Mouse (Mus musculus) neutrophil, adult 59 days (primary cell): ENCODE results near the gene 4930562C15Rik. TPM values are rescaled to one million over a fixed set of nuclear protein-coding genes. Genes with fewer than 3 reads are reported as not detected.

ENCODE experiments used
- total RNA-seq, 2 experiments: library from RNA; stranded (reverse); gene quantifications; 1 replicate in 1 of 2; 2 replicates in 1 of 2; pipeline ENCODE4 v1.2.4; 2023

4930562C15Rik gene
- not detected for total RNA-seq

DNA sequence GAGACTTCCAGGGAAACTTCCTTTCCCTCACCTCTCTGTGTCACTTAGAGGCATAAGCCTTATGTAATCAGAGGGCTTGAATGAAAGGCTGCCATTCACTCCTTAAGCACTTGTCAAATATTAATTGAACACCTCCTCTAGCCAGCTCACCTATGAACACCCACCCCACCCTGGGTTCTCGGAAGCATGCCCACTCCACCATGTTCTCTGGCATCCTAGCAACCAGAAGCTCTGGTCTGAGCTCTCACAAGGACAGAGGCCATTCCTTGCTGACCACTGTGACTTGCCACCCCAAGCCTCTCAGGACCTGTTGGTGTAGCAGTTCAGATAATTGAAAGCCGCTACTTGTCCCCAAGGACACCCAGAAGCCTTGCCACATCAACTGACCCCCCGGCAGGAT is at the start of gene 4930562C15Rik:
TSS of gene 4930562C15Rik (plus strand) at position 226 of the 400 bp plus-strand sequence.

DNA sequence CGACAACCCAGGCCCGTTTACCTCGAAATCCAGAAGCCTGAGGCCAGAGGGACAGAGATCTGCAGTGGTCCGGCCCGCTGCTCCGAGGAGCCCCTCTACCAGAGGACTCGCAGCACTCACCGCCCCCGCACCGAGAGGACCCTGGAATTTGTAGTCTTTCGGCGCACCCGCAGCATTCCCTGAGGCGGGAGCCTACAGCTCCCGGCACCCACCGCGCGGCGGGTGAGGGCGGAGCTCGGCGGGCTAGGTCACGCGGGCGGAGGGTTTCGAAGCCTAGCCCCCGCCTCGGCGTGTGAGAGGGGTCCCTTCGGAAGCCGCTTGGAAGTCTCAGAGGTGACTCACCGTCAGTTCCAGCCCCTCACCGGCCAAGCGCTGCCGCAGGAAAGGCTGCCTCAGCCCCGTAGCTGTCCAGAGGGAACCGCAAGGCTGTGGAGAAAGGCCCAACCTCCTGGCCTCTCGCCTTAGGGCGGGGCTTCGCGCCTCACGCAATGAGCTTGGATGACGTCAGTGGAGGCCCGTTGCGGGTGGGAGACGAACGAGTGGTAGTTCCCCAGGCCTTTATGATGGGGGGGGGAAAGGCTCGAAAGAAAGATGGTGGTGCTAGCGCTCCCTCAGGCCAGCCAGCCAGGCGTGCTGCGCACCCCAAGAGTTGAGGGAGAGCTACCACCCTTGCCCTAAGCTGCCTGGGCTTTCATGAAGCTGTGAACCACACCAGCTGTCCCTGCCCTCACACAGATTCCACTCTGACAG is 45.2 kb upstream of the 4930562C15Rik start, which contains the start of gene Cdip1:
TSS of gene Cdip1 (minus strand) at position 483 of the 750 bp plus-strand sequence.

DNA sequence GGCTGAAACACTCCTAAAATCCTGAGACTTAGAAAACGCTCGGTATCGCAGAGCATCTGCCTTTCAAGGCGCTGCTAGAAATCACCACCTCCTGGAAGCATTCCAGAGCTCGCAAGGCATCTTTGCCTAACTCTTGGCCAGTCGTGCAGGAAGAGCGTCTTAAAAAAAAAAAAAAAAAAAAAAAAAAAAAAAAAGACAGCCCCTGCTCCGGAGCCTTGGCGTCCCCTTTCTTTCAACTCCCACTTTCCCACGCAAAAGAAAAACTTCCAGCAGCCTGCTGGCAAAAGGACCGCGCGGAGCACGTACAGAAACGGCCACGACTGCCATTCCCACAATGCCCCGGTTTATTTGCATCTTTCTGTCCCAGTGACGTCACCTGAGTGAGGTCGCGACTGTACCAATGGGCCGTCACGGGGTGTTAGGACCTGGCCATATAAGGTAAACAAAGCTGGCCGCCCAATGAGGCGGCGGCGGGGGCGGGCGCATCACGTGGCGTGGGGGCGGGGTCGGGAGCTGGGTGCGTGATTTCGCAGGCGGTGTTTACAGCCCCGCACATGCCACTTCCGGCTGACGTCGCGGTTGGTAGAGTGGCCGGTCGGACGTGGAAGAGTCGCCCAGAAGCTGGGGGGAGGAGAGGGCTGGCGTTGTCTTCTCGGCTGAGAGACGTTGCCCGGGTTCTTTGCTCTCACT is 45.1 kb downstream of the 4930562C15Rik start, which contains the start of gene Ubald1:
TSS of gene Ubald1 (minus strand) at position 180 of the 690 bp plus-strand sequence.

DNA sequence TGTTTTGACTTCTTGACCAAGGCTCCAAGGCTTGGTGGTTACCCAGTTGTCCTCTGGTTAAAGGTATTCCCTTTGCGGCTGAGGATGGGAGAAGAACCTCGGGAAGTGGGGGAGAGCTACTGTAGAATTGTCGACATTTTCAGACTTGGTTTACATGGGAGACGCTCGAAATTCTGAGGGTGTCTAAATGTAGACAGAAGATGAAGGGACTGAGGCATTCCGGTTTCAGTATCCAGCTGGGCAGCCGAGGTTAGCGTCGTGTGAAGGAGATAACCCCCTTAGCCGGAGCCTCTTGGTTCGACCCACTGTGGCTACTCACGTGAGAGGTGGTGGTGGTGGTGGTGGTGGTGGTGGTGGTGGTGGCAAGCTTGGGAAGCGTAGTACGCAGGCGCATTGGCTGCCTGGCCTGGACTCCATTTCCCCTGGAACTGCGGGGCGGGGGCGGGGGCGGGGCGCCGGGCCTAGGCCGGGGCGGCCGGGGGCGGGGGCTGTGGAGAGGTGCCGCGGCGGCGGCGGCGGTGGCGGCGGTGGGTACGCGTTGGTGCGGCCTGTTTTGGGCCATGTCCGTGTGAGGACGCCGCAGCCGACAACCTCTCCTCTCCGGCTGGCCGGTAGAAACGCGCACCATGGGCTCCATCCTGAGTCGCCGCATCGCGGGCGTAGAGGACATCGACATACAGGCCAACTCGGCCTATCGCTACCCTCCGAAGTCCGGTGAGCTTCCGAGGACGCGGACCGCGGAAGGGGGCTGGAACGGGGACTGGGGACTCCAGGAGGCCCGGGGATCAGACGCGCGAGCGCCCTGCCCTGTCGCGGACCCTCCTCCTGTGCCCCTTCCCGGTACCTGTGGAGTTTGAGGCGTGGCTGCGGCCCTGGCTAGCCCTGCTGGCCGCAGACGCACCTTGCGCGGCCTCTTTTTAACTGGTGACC is 50.8 kb downstream of the 4930562C15Rik start, which contains the start of gene Mgrn1:
TSS of gene Mgrn1 (plus strand) at position 490 of the 930 bp plus-strand sequence.

Other genes with a start within 250 kb of the 4930562C15Rik start
- under 1 TPM; 0.09 to 0.33 TPM for gene Glis2, start 240.7 kb upstream of the 4930562C15Rik start, total RNA-seq
- 10 to 100 TPM; 29.2 to 36.6 TPM for gene Pam16, start 210.4 kb upstream of the 4930562C15Rik start, total RNA-seq
- gene Vasn, start 195.5 kb upstream of the 4930562C15Rik start, total RNA-seq: under 1 TPM; 0.16 to 0.49 TPM
- gene Dnaja3, start 195.4 kb upstream of the 4930562C15Rik start, total RNA-seq: 10 to 100 TPM; 11.9 to 12.3 TPM
- 100 to 1,000 TPM; 220 to 224 TPM for gene Coro7, start 155.6 kb upstream of the 4930562C15Rik start, total RNA-seq
- 10 to 100 TPM; 18.4 to 18.7 TPM for gene Nmral1, start 116.1 kb upstream of the 4930562C15Rik start, total RNA-seq
- gene Hmox2, start 109.1 kb upstream of the 4930562C15Rik start, total RNA-seq: 10 to 100 TPM; 47.7 to 57.4 TPM
- 10 to 100 TPM; 15.4 to 16.5 TPM for gene Cdip1, start 45.1 kb upstream of the 4930562C15Rik start, total RNA-seq
- 10 to 100 TPM; 52.9 to 56.4 TPM for gene Ubald1, start 44.9 kb downstream of the 4930562C15Rik start, total RNA-seq
- gene Mgrn1, start 50.8 kb downstream of the 4930562C15Rik start, total RNA-seq: 10 to 100 TPM; 55.5 to 60.1 TPM
- 10 to 100 TPM; 27.8 to 34.6 TPM for gene Nudt16l1, start 103.3 kb downstream of the 4930562C15Rik start, total RNA-seq
- 10 to 100 TPM; 39.8 to 47.6 TPM for gene Anks3, start 128.8 kb downstream of the 4930562C15Rik start, total RNA-seq
- gene Sept12, start 162.4 kb downstream of the 4930562C15Rik start, total RNA-seq: not detected
- not detected for gene Smim22, start 171.9 kb downstream of the 4930562C15Rik start, total RNA-seq
- 100 to 1,000 TPM; 232 to 265 TPM for gene Rogdi, start 178.1 kb downstream of the 4930562C15Rik start, total RNA-seq
- gene Glyr1, start 214.4 kb downstream of the 4930562C15Rik start, total RNA-seq: 100 to 1,000 TPM; 142 to 143 TPM
- gene Ubn1, start 214.6 kb downstream of the 4930562C15Rik start, total RNA-seq: 10 to 100 TPM; 68.3 to 82.6 TPM